Comparison of ENCODE assay signal across 26 mouse cellular contexts in genomic region chr6:40891754-40892153, GRCm38 (mm10). TPM values are rescaled to one million over a fixed set of nuclear protein-coding genes. Genes with fewer than 3 reads are reported as not detected.
DNase-seq lines count a peak whose midpoint lies in the region; ATAC-seq and TF ChIP-seq lines count a peak whose summit lies in the region.
"Had no signal": no experiment of that assay in that cellular context is flagged by ENCODE, and none has a peak within 500 bp of the region (broad histone marks: within the 10 kb centered on the region; RNA-seq: fewer than 3 reads in every experiment).

No protein-coding gene starts in this region.

- no peak overlapping the region for H3K9ac ChIP-seq in liver, embryonic 13.5 days
- H3K9ac ChIP-seq in liver, embryonic 11.5 days (ENCODE audit: low read depth, low read length): no peak overlapping the region
- H3K9ac ChIP-seq: forebrain, embryonic 12.5 days; limb, embryonic 13.5 days; lung, embryonic 14.5 days; neural tube, embryonic 15.5 days had no signal

- TF ChIP-seq POLR2A in bone marrow, adult 2 months (IDR thresholded peaks at IDR 0.05; ENCODE audit: borderline replicate concordance, control insufficient read depth, low read depth, low read length): no peak

- H3K27ac ChIP-seq in liver, embryonic 13.5 days: peak overlapping the region; percentile 55; the same call in 1 of the 2 replicates
- H3K27ac ChIP-seq in liver, embryonic 11.5 days (ENCODE audit: low read depth, low read length): no peak overlapping the region; the same call in 1 of the 2 replicates
- H3K27ac ChIP-seq in bone marrow, adult 2 months (ENCODE audit: control insufficient read depth, insufficient read depth, low read depth, low read length, poor library complexity): peak overlapping the region; percentile 87
- H3K27ac ChIP-seq: forebrain, embryonic 12.5 days; limb, embryonic 13.5 days; neural tube, embryonic 15.5 days had no signal

- no peak for ATAC-seq in liver, embryonic 13.5 days (ENCODE audit: low read depth)
- ATAC-seq in liver, embryonic 11.5 days (replicated peaks; ENCODE audit: low FRiP score): no peak; the same call in 1 of the 2 replicates
- ATAC-seq in inflammation-experienced regulatory T-cells, adult 6 months: peak; percentile 8
- ATAC-seq in megakaryocyte progenitor cell, adult 5-6 weeks (replicated peaks; ENCODE audit: poor library complexity): peak; percentile 14; the same call in 1 of the 2 replicates
- ATAC-seq: hindbrain, embryonic 16.5 days had no signal

- H3K4me1 ChIP-seq in liver, embryonic 13.5 days (replicated peaks): no peaks in the 10 kb centered on the region
- no peaks in the 10 kb centered on the region for H3K4me1 ChIP-seq in liver, embryonic 11.5 days (replicated peaks; ENCODE audit: control insufficient read depth, insufficient read depth, low read length)
- peaks cover 1% of the 10 kb centered on the region; the same call in 1 of the 2 replicates for H3K4me1 ChIP-seq in bone marrow, adult 2 months (ENCODE audit: control insufficient read depth, insufficient read depth, low read length)
- H3K4me1 ChIP-seq: forebrain, embryonic 12.5 days; limb, embryonic 13.5 days; neural tube, embryonic 15.5 days had no signal

- no peak for TF ChIP-seq CTCF in bone marrow, adult 2 months (IDR thresholded peaks at IDR 0.05; ENCODE audit: control insufficient read depth, insufficient read depth, low read length)

- no peak overlapping the region for H3K4me3 ChIP-seq in liver, embryonic 13.5 days (replicated peaks)
- H3K4me3 ChIP-seq in liver, embryonic 11.5 days (ENCODE audit: low read depth, low read length): no peak overlapping the region
- peak overlapping the region; percentile 46 for H3K4me3 ChIP-seq in bone marrow, adult 2 months (replicated peaks; ENCODE audit: control insufficient read depth, low read depth, low read length)
- H3K4me3 ChIP-seq: forebrain, embryonic 12.5 days; limb, embryonic 13.5 days; neural tube, embryonic 15.5 days had no signal

- H3K9me3 ChIP-seq in liver, embryonic 13.5 days (replicated peaks): no peaks in the 10 kb centered on the region
- no peaks in the 10 kb centered on the region for H3K9me3 ChIP-seq in liver, embryonic 11.5 days (ENCODE audit: control insufficient read depth, low read length)
- H3K9me3 ChIP-seq: forebrain, embryonic 12.5 days; limb, embryonic 13.5 days; neural tube, embryonic 15.5 days had no signal

- 35% methylated on average over 4 of the region's 4 CpGs for WGBS in liver, embryonic 13.5 days (ENCODE audit: insufficient replicate concordance)
- WGBS in liver, embryonic 11.5 days: 60% methylated on average over 4 of the region's 4 CpGs
- WGBS in bone marrow, adult 2 months: 0% methylated on average over 4 of the region's 4 CpGs

- DNase-seq in liver, embryonic 13.5 days: no peak
- DNase-seq in liver, embryonic 11.5 days (ENCODE audit: low spot score): no peak
- DNase-seq in kidney, adult 18-20 months: no peak
- no peak for DNase-seq in frontal cortex, postnatal 25 days (ENCODE audit: low spot score in 2 of 2)
- DNase-seq: adrenal gland, adult 2 months; cerebellum, adult 8-10 months; gastrocnemius, postnatal 10 days; heart, adult 18-20 months; heart, postnatal 4 days; kidney, adult 9 months; lung, embryonic 14.5 days; midbrain, embryonic 14.5 days; spleen, adult 18-20 months had no signal

- no peaks in the 10 kb centered on the region for H3K36me3 ChIP-seq in liver, embryonic 13.5 days
- H3K36me3 ChIP-seq in liver, embryonic 11.5 days (ENCODE audit: control insufficient read depth, insufficient read depth, low read length): no peaks in the 10 kb centered on the region
- H3K36me3 ChIP-seq: forebrain, embryonic 12.5 days; limb, embryonic 13.5 days; neural tube, embryonic 15.5 days had no signal

- no peak overlapping the region for H3K4me2 ChIP-seq in liver, embryonic 13.5 days
- no peak overlapping the region for H3K4me2 ChIP-seq in liver, embryonic 11.5 days
- H3K4me2 ChIP-seq: forebrain, embryonic 12.5 days; limb, embryonic 13.5 days; lung, embryonic 14.5 days; neural tube, embryonic 15.5 days had no signal

- H3K27me3 ChIP-seq in liver, embryonic 13.5 days: no peaks in the 10 kb centered on the region
- no peaks in the 10 kb centered on the region for H3K27me3 ChIP-seq in liver, embryonic 11.5 days (replicated peaks; ENCODE audit: control insufficient read depth, insufficient read depth, low read length)
- H3K27me3 ChIP-seq: forebrain, embryonic 12.5 days; limb, embryonic 13.5 days; neural tube, embryonic 15.5 days had no signal

RNA-seq across cellular contexts. Expression of gene Moxd2, which starts 4.5 kb away (rescaled TPM):
- not detected in 2 replicates for polyA plus RNA-seq in liver, embryonic 13.5 days (2015; fragmentation: Nextera tagmentation; extraction: Ambion mirVana)
- not detected in 2 replicates for polyA plus RNA-seq in liver, embryonic 11.5 days (2014; fragmentation: Nextera tagmentation; extraction: Ambion mirVana)
- not detected in 2 replicates for polyA plus RNA-seq in bone marrow, adult 2 months (2011; ENCODE audit: insufficient read depth, insufficient read length, low replicate concordance, missing spikeins)
- polyA plus RNA-seq in inflammation-experienced regulatory T-cells, adult 6 months (2017; shearing (Covaris generic)): under 1 TPM; 0.50 to 0.71 (median 0.66) TPM
- not detected in 2 replicates for total RNA-seq in megakaryocyte progenitor cell, adult 5-6 weeks (2015)
- total RNA-seq in megakaryocyte progenitor cell, adult 5-6 weeks (2017): not detected in 2 replicates
- total RNA-seq: adrenal gland, adult 2 months; gastrocnemius, postnatal 10 days; heart, adult 18-20 months; heart, postnatal 4 days; layer of hippocampus, postnatal 14 days had no signal
- polyA plus RNA-seq: adrenal gland, adult 2 months; embryonic facial prominence, embryonic 11.5 days; forebrain, embryonic 12.5 days; heart, embryonic 14.5 days; hindbrain, embryonic 16.5 days; large intestine, adult 2 months; limb, embryonic 13.5 days; lung, embryonic 14.5 days; midbrain, embryonic 14.5 days; neural tube, embryonic 15.5 days; stomach, embryonic 16.5 days; urinary bladder, adult 2 months had no signal

RNA-seq across cellular contexts. Expression of gene Prss58, which starts 8.4 kb away (rescaled TPM):
- not detected in 2 replicates for polyA plus RNA-seq in liver, embryonic 13.5 days (2015; fragmentation: Nextera tagmentation; extraction: Ambion mirVana)
- polyA plus RNA-seq in liver, embryonic 11.5 days (2014; fragmentation: Nextera tagmentation; extraction: Ambion mirVana): not detected in 2 replicates
- not detected in 2 replicates for polyA plus RNA-seq in bone marrow, adult 2 months (2011; ENCODE audit: insufficient read depth, insufficient read length, low replicate concordance, missing spikeins)
- not detected for polyA plus RNA-seq in inflammation-experienced regulatory T-cells, adult 6 months (2017; shearing (Covaris generic))
- total RNA-seq in megakaryocyte progenitor cell, adult 5-6 weeks (2015): not detected in 2 replicates
- not detected in 2 replicates for total RNA-seq in megakaryocyte progenitor cell, adult 5-6 weeks (2017)
- total RNA-seq: adrenal gland, adult 2 months; gastrocnemius, postnatal 10 days; heart, adult 18-20 months; heart, postnatal 4 days; layer of hippocampus, postnatal 14 days had no signal
- polyA plus RNA-seq: adrenal gland, adult 2 months; embryonic facial prominence, embryonic 11.5 days; forebrain, embryonic 12.5 days; heart, embryonic 14.5 days; hindbrain, embryonic 16.5 days; large intestine, adult 2 months; limb, embryonic 13.5 days; lung, embryonic 14.5 days; midbrain, embryonic 14.5 days; neural tube, embryonic 15.5 days; stomach, embryonic 16.5 days; urinary bladder, adult 2 months had no signal

RNA-seq across cellular contexts. Expression of gene 1700074P13Rik, which starts 48.6 kb away (rescaled TPM):
- polyA plus RNA-seq in liver, embryonic 13.5 days (2015; fragmentation: Nextera tagmentation; extraction: Ambion mirVana): not detected in 2 replicates
- polyA plus RNA-seq in liver, embryonic 11.5 days (2014; fragmentation: Nextera tagmentation; extraction: Ambion mirVana): not detected in 2 replicates
- polyA plus RNA-seq in bone marrow, adult 2 months (2011; ENCODE audit: insufficient read depth, insufficient read length, low replicate concordance, missing spikeins): not detected in 2 replicates
- polyA plus RNA-seq in inflammation-experienced regulatory T-cells, adult 6 months (2017; shearing (Covaris generic)): not detected
- not detected in 2 replicates for total RNA-seq in megakaryocyte progenitor cell, adult 5-6 weeks (2015)
- not detected in 2 replicates for total RNA-seq in megakaryocyte progenitor cell, adult 5-6 weeks (2017)
- total RNA-seq: adrenal gland, adult 2 months; gastrocnemius, postnatal 10 days; heart, adult 18-20 months; heart, postnatal 4 days; layer of hippocampus, postnatal 14 days had no signal
- polyA plus RNA-seq: adrenal gland, adult 2 months; embryonic facial prominence, embryonic 11.5 days; forebrain, embryonic 12.5 days; heart, embryonic 14.5 days; hindbrain, embryonic 16.5 days; large intestine, adult 2 months; limb, embryonic 13.5 days; lung, embryonic 14.5 days; midbrain, embryonic 14.5 days; neural tube, embryonic 15.5 days; stomach, embryonic 16.5 days; urinary bladder, adult 2 months had no signal

RNA-seq across cellular contexts. Expression of gene Gm4744, which starts 59.9 kb away (rescaled TPM):
- not detected in 2 replicates for polyA plus RNA-seq in liver, embryonic 13.5 days (2015; fragmentation: Nextera tagmentation; extraction: Ambion mirVana)
- not detected in 2 replicates for polyA plus RNA-seq in liver, embryonic 11.5 days (2014; fragmentation: Nextera tagmentation; extraction: Ambion mirVana)
- polyA plus RNA-seq in bone marrow, adult 2 months (2011; ENCODE audit: insufficient read depth, insufficient read length, low replicate concordance, missing spikeins): not detected in 2 replicates
- not detected for polyA plus RNA-seq in inflammation-experienced regulatory T-cells, adult 6 months (2017; shearing (Covaris generic))
- total RNA-seq in megakaryocyte progenitor cell, adult 5-6 weeks (2015): not detected in 2 replicates
- total RNA-seq in megakaryocyte progenitor cell, adult 5-6 weeks (2017): not detected in 2 replicates
- total RNA-seq: adrenal gland, adult 2 months; gastrocnemius, postnatal 10 days; heart, adult 18-20 months; heart, postnatal 4 days; layer of hippocampus, postnatal 14 days had no signal
- polyA plus RNA-seq: adrenal gland, adult 2 months; embryonic facial prominence, embryonic 11.5 days; forebrain, embryonic 12.5 days; heart, embryonic 14.5 days; hindbrain, embryonic 16.5 days; large intestine, adult 2 months; limb, embryonic 13.5 days; lung, embryonic 14.5 days; midbrain, embryonic 14.5 days; neural tube, embryonic 15.5 days; stomach, embryonic 16.5 days; urinary bladder, adult 2 months had no signal

Comparison
In these comparisons a context has a peak if more than half of its experiments do, and no peak if none do; other contexts are left out.
1. ATAC-seq: peak in inflammation-experienced regulatory T-cells, adult 6 months (single experiment) and megakaryocyte progenitor cell, adult 5-6 weeks (single experiment); none in liver, embryonic 13.5 days (single experiment) and liver, embryonic 11.5 days (single experiment).